Mouse (Mus musculus) liver, embryonic 15.5 days (tissue): ENCODE results near the gene Sypl. TPM values are rescaled to one million over a fixed set of nuclear protein-coding genes. Genes with fewer than 3 reads are reported as not detected.

Source experiments
- ATAC-seq: fragments of 200-750 bp; cut with Nextera tagmentation; 2 replicates; pipeline ENCODE4 v1.8.0; 2017; ENCODE audit warnings: moderate number of reproducible peaks, mild to moderate bottlenecking, moderate library complexity; ENCODE audit not compliant: insufficient read depth
- H3K27ac ChIP-seq: fragments of 300-500 bp; sonication (generic); replicated peaks from 2 replicates; pipeline ENCODE4 v1.5.1; 2015; ENCODE audit warnings: mild to moderate bottlenecking, inconsistent platforms
- H3K27me3 ChIP-seq: fragments of 300-500 bp; sonication (generic); 2 replicates; pipeline ENCODE4 v1.6.1; 2015; ENCODE audit warnings: mild to moderate bottlenecking, inconsistent platforms
- H3K36me3 ChIP-seq: fragments of 300-500 bp; sonication (generic); replicated peaks from 2 replicates; pipeline ENCODE4 v1.6.1; 2015; ENCODE audit warnings: moderate library complexity, mild to moderate bottlenecking, inconsistent platforms
- H3K4me1 ChIP-seq: fragments of 300-500 bp; sonication (generic); replicated peaks from 2 replicates; pipeline ENCODE4 v1.6.1; 2015; ENCODE audit warnings: inconsistent platforms
- H3K4me2 ChIP-seq: fragments of 300-500 bp; sonication (generic); 2 replicates; pipeline ENCODE4 v1.6.1; 2015; ENCODE audit warnings: moderate library complexity, mild to moderate bottlenecking, inconsistent platforms
- H3K4me3 ChIP-seq: fragments of 300-500 bp; sonication (generic); replicated peaks from 2 replicates; pipeline ENCODE4 v1.5.1; 2015; ENCODE audit warnings: mild to moderate bottlenecking, inconsistent platforms
- H3K9ac ChIP-seq: fragments of 300-500 bp; sonication (generic); 2 replicates; pipeline ENCODE4 v1.6.1; 2015; ENCODE audit warnings: moderate library complexity, mild to moderate bottlenecking, inconsistent platforms
- H3K9me3 ChIP-seq: fragments of 300-500 bp; sonication (generic); replicated peaks from 2 replicates; pipeline ENCODE4 v1.6.1; 2016; ENCODE audit warnings: inconsistent platforms
- WGBS: fragments of 180-500 bp; shearing (Covaris S2); methylation state at CpG from one replicate; pipeline ENCODE4 v1.1.7; 2015; ENCODE audit warnings: mixed read lengths; ENCODE audit not compliant: insufficient replicate concordance; 5-methylcytosine and 5-hydroxymethylcytosine counted together
- polyA plus RNA-seq: library from polyadenylated mRNA; unstranded; fragments of >200 nt; fragmentation: Nextera tagmentation; extraction: Ambion mirVana; gene quantifications from 2 replicates; pipeline ENCODE4 v1.2.1, GENCODE M21; 2015

Sypl gene
- polyA plus RNA-seq, 1 experiment from 2014 or later: 42.0 TPM

DNA sequence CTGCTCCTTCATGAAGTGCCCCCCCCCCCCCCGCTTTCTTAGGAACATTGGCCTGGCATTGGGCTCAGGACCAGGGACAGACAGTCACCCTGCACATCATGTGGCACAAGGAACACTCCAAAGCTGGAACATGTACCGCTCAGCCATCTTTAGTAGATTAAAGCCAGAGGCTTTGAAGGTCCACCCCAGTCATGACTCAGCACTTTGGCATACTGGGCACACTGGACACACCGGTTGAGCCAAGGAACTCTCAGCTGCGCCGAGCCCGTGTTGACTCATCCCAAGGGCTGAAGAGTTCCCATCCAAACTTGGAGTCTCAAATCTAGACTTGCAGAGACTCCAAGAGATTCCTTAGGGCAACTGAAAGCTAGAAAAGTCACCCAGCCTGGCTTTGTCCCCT lies 66.3 kb downstream of the Sypl start:
- Histone ChIP-seq H3K4me2 (no peak overlapping the region), H3K4me1 (no peaks in the 10 kb centered on the region), H3K36me3 (no peaks in the 10 kb centered on the region), H3K27ac (no peak overlapping the region), H3K27me3 (no peaks in the 10 kb centered on the region; the same call in 1 of the 2 replicates), H3K9me3 (no peaks in the 10 kb centered on the region), H3K9ac (no peak overlapping the region), H3K4me3 (no peak overlapping the region)
- 64% methylated on average over 6 of the region's 6 CpGs for WGBS
- ATAC-seq: no peak

DNA sequence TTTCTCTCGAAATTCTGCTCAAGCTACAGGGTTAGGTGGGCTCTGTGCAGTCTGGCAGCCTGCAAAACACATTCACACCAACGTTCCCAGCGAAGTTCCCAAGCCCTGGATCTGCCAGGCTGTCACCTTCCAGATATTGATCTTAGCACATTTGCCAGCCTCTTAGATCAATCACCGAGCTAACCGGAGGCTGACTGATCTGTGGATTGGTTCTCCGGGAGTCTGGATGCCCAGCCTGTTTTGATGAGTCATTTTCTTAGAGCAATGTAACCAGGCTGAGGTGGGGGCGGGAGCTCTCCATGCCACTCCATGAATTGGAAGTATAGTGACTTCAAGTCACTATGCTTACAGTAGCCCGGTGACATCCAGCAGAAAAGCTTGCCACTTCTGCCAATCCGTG lies 67.4 kb downstream of the Sypl start:
- Histone ChIP-seq H3K4me1 (no peaks in the 10 kb centered on the region), H3K4me3 (no peak overlapping the region), H3K36me3 (no peaks in the 10 kb centered on the region), H3K27me3 (no peaks in the 10 kb centered on the region), H3K27ac (no peak overlapping the region), H3K9ac (no peak overlapping the region), H3K4me2 (no peak overlapping the region), H3K9me3 (no peaks in the 10 kb centered on the region)
- WGBS: 65% methylated on average over 9 of the region's 9 CpGs
- no peak for ATAC-seq

DNA sequence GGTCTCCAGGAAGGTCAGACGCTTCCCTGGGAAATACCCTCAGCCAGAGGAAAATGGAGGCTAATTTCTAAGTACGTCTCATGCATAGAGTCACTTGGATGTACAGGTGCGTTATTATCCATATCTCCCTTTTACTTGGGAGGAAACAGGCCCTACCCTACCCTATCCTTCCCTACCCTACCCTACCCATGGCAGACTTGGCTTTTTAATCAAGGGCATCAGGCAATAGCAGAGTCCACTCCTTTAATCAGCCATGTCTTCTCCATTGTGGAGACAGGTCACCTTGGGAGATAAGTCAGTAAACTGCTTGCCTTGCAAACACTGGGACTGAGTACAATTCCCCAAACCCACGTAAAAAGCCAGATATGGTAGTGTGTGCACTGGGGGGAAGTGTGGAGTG lies 68.1 kb downstream of the Sypl start:
- Histone ChIP-seq H3K4me1 (no peaks in the 10 kb centered on the region), H3K27me3 (no peaks in the 10 kb centered on the region), H3K4me2 (no peak overlapping the region), H3K36me3 (no peaks in the 10 kb centered on the region), H3K4me3 (no peak overlapping the region), H3K27ac (no peak overlapping the region), H3K9ac (no peak overlapping the region), H3K9me3 (no peaks in the 10 kb centered on the region)
- 68% methylated on average over 4 of the region's 4 CpGs for WGBS
- ATAC-seq: no peak

DNA sequence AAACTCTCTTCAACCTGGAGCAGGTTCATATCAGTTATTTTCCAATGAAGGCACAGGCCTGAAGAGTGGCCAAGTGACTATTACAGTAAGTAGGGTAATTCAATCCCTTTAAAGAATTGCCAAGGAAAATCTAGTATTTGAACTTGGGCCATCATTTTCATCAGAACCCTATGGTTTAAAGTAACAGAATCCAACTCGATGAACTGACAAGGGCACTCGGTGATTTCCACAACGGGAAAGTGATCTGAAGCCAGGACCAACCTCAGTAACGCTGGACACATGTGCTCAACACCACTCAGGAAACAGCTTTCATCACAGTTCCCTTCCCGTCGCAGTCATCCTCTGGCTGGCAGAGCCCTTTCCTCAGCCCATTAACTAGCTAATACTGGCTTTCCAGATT lies 70.8 kb downstream of the Sypl start:
- 47% methylated on average over 6 of the region's 6 CpGs for WGBS
- Histone ChIP-seq H3K9me3 (no peaks in the 10 kb centered on the region), H3K27me3 (no peaks in the 10 kb centered on the region), H3K9ac (no peak overlapping the region), H3K4me2 (no peak overlapping the region), H3K36me3 (no peaks in the 10 kb centered on the region), H3K4me1 (no peaks in the 10 kb centered on the region), H3K27ac (no peak overlapping the region), H3K4me3 (no peak overlapping the region)
- no peak for ATAC-seq

DNA sequence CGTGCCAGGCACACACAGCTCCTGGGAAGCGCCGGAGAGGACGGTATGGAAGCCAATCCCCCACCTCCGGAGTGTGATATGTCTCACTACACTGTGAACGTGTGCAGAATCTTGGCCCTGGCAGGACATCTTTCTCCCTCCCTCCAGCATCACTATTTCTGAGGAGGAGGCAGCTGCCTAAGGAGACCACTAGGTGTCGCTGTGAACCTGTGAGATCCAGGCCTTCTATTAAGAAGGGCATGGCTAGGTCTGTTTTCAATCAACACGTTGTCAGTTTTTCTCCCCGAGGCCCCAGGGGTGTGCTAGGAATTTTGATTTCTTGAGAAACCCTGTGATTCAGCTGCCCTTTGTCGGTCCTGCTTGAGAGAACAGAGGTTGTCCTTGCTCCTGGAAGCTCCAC lies 73.4 kb downstream of the Sypl start:
- WGBS: 1% methylated on average over 10 of the region's 10 CpGs
- Histone ChIP-seq H3K36me3 (no peaks in the 10 kb centered on the region), H3K4me1 (no peaks in the 10 kb centered on the region), H3K4me3 (no peak overlapping the region), H3K27me3 (no peaks in the 10 kb centered on the region), H3K4me2 (no peak overlapping the region), H3K9ac (no peak overlapping the region), H3K9me3 (no peaks in the 10 kb centered on the region), H3K27ac (no peak overlapping the region)
- no peak for ATAC-seq

DNA sequence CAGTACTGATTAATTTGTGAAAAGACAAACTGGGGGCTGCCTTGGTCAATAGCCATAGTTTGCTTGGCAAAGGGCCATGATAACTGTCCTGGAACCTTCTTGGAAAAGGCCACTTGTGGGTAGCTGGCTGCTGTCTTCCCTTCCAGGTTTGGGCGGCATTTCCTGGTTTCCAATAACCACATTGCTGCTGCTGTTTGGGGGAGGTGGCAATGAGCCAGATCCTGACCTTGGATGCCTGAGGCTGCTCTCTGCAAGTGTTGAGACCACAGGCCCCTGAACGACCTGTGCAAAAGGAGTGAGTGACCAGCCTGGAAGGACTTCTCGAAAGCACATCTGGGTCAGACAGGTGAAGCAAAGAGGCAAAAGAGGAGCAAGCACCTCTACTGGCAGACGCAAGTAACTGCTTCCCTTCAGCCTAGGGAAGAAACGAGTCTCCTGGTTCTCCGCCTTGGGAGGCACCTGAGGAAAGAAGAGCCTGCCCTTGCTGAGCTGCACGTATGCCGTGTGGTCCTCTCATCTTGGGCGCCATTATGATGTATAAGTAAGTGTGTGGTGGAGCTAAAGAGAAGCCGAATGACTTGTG lies 74.5 kb downstream of the Sypl start:
- no peaks in the 10 kb centered on the region for H3K9me3 ChIP-seq
- H3K36me3 ChIP-seq: no peaks in the 10 kb centered on the region
- H3K27me3 ChIP-seq: no peaks in the 10 kb centered on the region
- WGBS: 50% methylated on average over 10 of the region's 10 CpGs
- no peak for ATAC-seq
- H3K9ac ChIP-seq: no peak overlapping the region
- H3K4me3 ChIP-seq: no peak overlapping the region
- H3K27ac ChIP-seq: no peak overlapping the region
- H3K4me2 ChIP-seq: no peak overlapping the region
- H3K4me1 ChIP-seq: no peaks in the 10 kb centered on the region

DNA sequence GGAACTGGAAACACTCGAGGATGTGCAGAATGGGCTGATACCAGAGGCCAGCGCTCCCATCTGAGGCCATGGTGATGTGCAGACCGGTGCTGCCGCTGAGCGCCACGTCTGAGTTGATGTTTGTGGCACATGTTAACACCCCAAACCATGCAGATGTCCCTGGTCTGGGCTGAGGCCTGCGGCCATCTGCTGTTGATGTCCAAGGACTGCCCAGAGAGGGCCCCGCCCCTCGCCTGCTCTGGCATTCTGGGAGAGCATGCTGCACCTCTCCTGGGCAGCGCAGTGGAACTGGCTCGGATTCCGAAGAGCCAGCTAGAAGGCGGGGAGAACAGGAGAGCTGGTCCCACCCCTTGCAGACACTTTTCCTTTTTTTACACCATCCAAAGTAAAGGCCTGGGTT lies 75.0 kb downstream of the Sypl start:
- Histone ChIP-seq H3K9ac (no peak overlapping the region), H3K4me3 (no peak overlapping the region), H3K27ac (no peak overlapping the region), H3K27me3 (no peaks in the 10 kb centered on the region), H3K9me3 (no peaks in the 10 kb centered on the region), H3K4me2 (no peak overlapping the region), H3K36me3 (no peaks in the 10 kb centered on the region), H3K4me1 (no peaks in the 10 kb centered on the region)
- WGBS: 53% methylated on average over 13 of the region's 13 CpGs
- ATAC-seq: no peak

Other genes with a start within 250 kb of the Sypl start
- 10.4 and 10.8 TPM in 2 replicates for gene Nampt, start 134.3 kb upstream of the Sypl start, polyA plus RNA-seq
- 0.06 TPM in 1 of 2 replicates, not detected in the other for gene Cdhr3, start 139.0 kb downstream of the Sypl start, polyA plus RNA-seq
- gene Atxn7l1, start 193.8 kb downstream of the Sypl start, polyA plus RNA-seq: 13.8 and 14.7 TPM in 2 replicates